Mouse (Mus musculus) hindbrain, embryonic 15.5 days (tissue): Measurements from ENCODE around the gene Coq8b. TPM values are rescaled to one million over a fixed set of nuclear protein-coding genes. Genes with fewer than 3 reads are reported as not detected.

ENCODE experiments used
- ATAC-seq: fragments of 200-750 bp; cut with Nextera tagmentation; 2 replicates; pipeline ENCODE4 v1.8.0; 2017; ENCODE audit warnings: low read depth, moderate number of reproducible peaks, moderate TSS enrichment; ENCODE audit not compliant: low FRiP score
- H3K27ac ChIP-seq: fragments of 300-500 bp; sonication (generic); replicated peaks from 2 replicates; pipeline ENCODE4 v1.5.1; 2015; ENCODE audit warnings: mild to moderate bottlenecking, inconsistent platforms
- H3K27me3 ChIP-seq: fragments of 300-500 bp; sonication (generic); 2 replicates; pipeline ENCODE4 v1.6.1; 2015; ENCODE audit warnings: control low read depth, inconsistent platforms
- H3K36me3 ChIP-seq: fragments of 300-500 bp; sonication (generic); 2 replicates; pipeline ENCODE4 v1.6.1; 2015; ENCODE audit warnings: control low read depth, inconsistent platforms
- H3K4me1 ChIP-seq: fragments of 300-500 bp; sonication (generic); replicated peaks from 2 replicates; pipeline ENCODE4 v1.6.1; 2015; ENCODE audit warnings: control low read depth, inconsistent platforms
- H3K4me2 ChIP-seq: fragments of 300-500 bp; sonication (generic); 2 replicates; pipeline ENCODE4 v1.6.1; 2015; ENCODE audit warnings: moderate library complexity, mild to moderate bottlenecking, inconsistent platforms
- H3K4me3 ChIP-seq: fragments of 300-500 bp; sonication (generic); 2 replicates; pipeline ENCODE4 v1.5.1; 2015; ENCODE audit warnings: mild to moderate bottlenecking, inconsistent platforms
- H3K9ac ChIP-seq: fragments of 300-500 bp; sonication (generic); 2 replicates; pipeline ENCODE4 v1.6.1; 2015; ENCODE audit warnings: inconsistent platforms
- H3K9me3 ChIP-seq: fragments of 300-500 bp; sonication (generic); 2 replicates; pipeline ENCODE4 v1.6.1; 2016; ENCODE audit warnings: control low read depth, inconsistent platforms
- WGBS: fragments of 180-500 bp; shearing (Covaris S2); methylation state at CpG from one replicate; pipeline ENCODE4 v1.1.7; 2015; 5-methylcytosine and 5-hydroxymethylcytosine counted together
- microRNA counts: library from miRNA; unstranded; fragments of <30 nt; microRNA quantifications from one replicate; lab custom pipeline; 2016
- microRNA-seq: library from miRNA; unstranded; fragments of <30 nt; microRNA quantifications from one replicate; pipeline ENCODE4, GENCODE M21; 2016
- polyA plus RNA-seq: library from polyadenylated mRNA; unstranded; fragments of >200 nt; fragmentation: Nextera tagmentation; extraction: Ambion mirVana; gene quantifications from 2 replicates; pipeline ENCODE4 v1.2.1, GENCODE M21; 2015

Gene Coq8b
- polyA plus RNA-seq, 1 experiment from 2014 or later, result 23.2 TPM

GRCm38 (mm10) chr7:27300351-27300750 is 67.5 kb downstream of the Coq8b start:
- no peak overlapping the region for H3K27ac ChIP-seq
- H3K9me3 ChIP-seq, result no peaks in the 10 kb centered on the region
- WGBS, result 81% methylated on average over 4 of the region's 4 CpGs
- no peaks in the 10 kb centered on the region for H3K36me3 ChIP-seq
- no peak for ATAC-seq
- H3K9ac ChIP-seq, result no peak overlapping the region
- H3K4me3 ChIP-seq, result no peak overlapping the region
- H3K4me2 ChIP-seq, result no peak overlapping the region
- no peaks in the 10 kb centered on the region for H3K27me3 ChIP-seq
- H3K4me1 ChIP-seq, result no peaks in the 10 kb centered on the region

GRCm38 (mm10) chr7:27300801-27301200 is 68.0 kb downstream of the Coq8b start:
- H3K27me3 ChIP-seq, result no peaks in the 10 kb centered on the region
- H3K9ac ChIP-seq, result no peak overlapping the region
- H3K4me2 ChIP-seq, result no peak overlapping the region
- no peaks in the 10 kb centered on the region for H3K4me1 ChIP-seq
- 58% methylated on average over 5 of the region's 5 CpGs for WGBS
- no peak for ATAC-seq
- no peak overlapping the region for H3K27ac ChIP-seq
- no peak overlapping the region for H3K4me3 ChIP-seq
- no peaks in the 10 kb centered on the region for H3K36me3 ChIP-seq
- H3K9me3 ChIP-seq, result no peaks in the 10 kb centered on the region

GRCm38 (mm10) chr7:27302172-27302571 is 69.3 kb downstream of the Coq8b start:
- Histone ChIP-seq H3K4me2 (no peak overlapping the region), H3K27ac (no peak overlapping the region), H3K4me1 (no peaks in the 10 kb centered on the region), H3K9me3 (no peaks in the 10 kb centered on the region), H3K36me3 (no peaks in the 10 kb centered on the region), H3K4me3 (no peak overlapping the region), H3K9ac (no peak overlapping the region), H3K27me3 (no peaks in the 10 kb centered on the region)
- no peak for ATAC-seq
- 11% methylated on average over 11 of the region's 11 CpGs for WGBS

DNA sequence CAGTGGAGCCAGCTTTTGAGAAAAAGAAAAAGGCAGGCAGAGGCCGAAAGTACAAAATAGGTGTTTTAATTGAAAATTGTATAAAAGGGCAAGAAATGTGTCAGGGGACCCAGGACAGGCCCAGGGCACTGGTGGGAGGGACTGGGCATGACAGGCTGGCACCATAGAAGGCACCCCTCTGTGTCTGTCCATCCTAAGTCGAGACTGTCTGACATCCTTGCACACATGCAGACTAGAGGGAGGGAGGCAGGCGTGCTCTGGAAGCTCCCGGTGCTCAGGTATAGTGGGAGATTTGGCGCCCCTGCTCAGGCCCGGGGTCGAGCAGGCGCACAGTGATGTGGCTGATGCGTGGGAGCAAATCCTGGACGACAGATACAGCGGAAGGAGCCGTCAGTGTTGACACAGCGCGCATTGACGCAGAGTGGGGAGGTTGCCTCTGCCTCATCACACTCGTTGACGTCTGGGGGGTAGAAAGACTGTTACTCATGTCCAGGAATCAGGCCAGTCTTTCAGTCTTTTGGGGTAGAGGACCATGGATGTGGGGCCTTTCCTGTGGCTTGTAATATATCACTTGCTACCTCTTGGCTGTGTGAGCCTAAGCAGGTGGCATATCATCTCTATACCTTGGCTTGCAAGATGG is 72.4 kb downstream of the Coq8b start:
- no peak overlapping the region for H3K4me2 ChIP-seq
- no peak overlapping the region for H3K4me3 ChIP-seq
- WGBS, result 86% methylated on average over 17 of the region's 17 CpGs
- H3K9me3 ChIP-seq, result no peaks in the 10 kb centered on the region
- peaks cover 3% of the 10 kb centered on the region; the same call in 1 of the 2 replicates for H3K27me3 ChIP-seq
- H3K4me1 ChIP-seq, result peaks cover 7% of the 10 kb centered on the region
- H3K36me3 ChIP-seq, result no peaks in the 10 kb centered on the region
- ATAC-seq, result no peak
- no peak overlapping the region for H3K9ac ChIP-seq
- H3K27ac ChIP-seq, result no peak overlapping the region

- H3K27ac ChIP-seq, result no peak overlapping the region
- no peak overlapping the region for H3K4me3 ChIP-seq
- H3K9ac ChIP-seq, result no peak overlapping the region
- no peaks in the 10 kb centered on the region for H3K9me3 ChIP-seq
- no peak overlapping the region for H3K4me2 ChIP-seq
- peaks cover 14% of the 10 kb centered on the region; the same call in 1 of the 2 replicates for H3K27me3 ChIP-seq
- peaks cover 12% of the 10 kb centered on the region for H3K4me1 ChIP-seq
- 77% methylated on average over 24 of the region's 24 CpGs for WGBS
- no peak for ATAC-seq
- no peaks in the 10 kb centered on the region for H3K36me3 ChIP-seq
Observed at GRCm38 (mm10) chr7:27306161-27307160, 73.6 kb downstream of the Coq8b start.

GRCm38 (mm10) chr7:27307551-27307950 is 74.7 kb downstream of the Coq8b start:
- H3K4me3 ChIP-seq, result no peak overlapping the region
- no peak overlapping the region for H3K9ac ChIP-seq
- no peaks in the 10 kb centered on the region for H3K36me3 ChIP-seq
- H3K4me2 ChIP-seq, result no peak overlapping the region
- no peak overlapping the region for H3K27ac ChIP-seq
- 63% methylated on average over 9 of the region's 9 CpGs for WGBS
- peaks cover 14% of the 10 kb centered on the region; the same call in 1 of the 2 replicates for H3K27me3 ChIP-seq
- H3K9me3 ChIP-seq, result no peaks in the 10 kb centered on the region
- no peak for ATAC-seq
- peaks cover 12% of the 10 kb centered on the region for H3K4me1 ChIP-seq

MicroRNA genes within 50 kb of the gene (microRNA counts, 519-probe panel; counts per million panel counts)
- not detected for microRNA mmu-miR-1191 (lab: Ali Mortazavi, UCI)

Small RNA genes within 50 kb of the gene (microRNA-seq; reads per million reads assigned to microRNA genes)
- gene Mir1191, result 1.5 reads per million

Other genes with a start within 250 kb of the Coq8b start
- not detected in 2 replicates for gene Cyp2a12, start 203.9 kb upstream of the Coq8b start, polyA plus RNA-seq
- not detected in 2 replicates for gene Cyp2f2, start 113.1 kb upstream of the Coq8b start, polyA plus RNA-seq
- 0.14 and 0.29 TPM in 2 replicates for gene Cyp2t4, start 79.3 kb upstream of the Coq8b start, polyA plus RNA-seq
- gene Egln2, start 66.2 kb upstream of the Coq8b start, polyA plus RNA-seq, result 96.4 and 107 TPM in 2 replicates
- gene Rab4b, start 54.1 kb upstream of the Coq8b start, polyA plus RNA-seq, result 102 and 111 TPM in 2 replicates
- 0.39 and 1.1 TPM in 2 replicates for gene Gm21983, start 51.9 kb upstream of the Coq8b start, polyA plus RNA-seq
- gene Mia, start 51.9 kb upstream of the Coq8b start, polyA plus RNA-seq, result 23.9 and 26.6 TPM in 2 replicates
- gene BC024978, start 37.2 kb upstream of the Coq8b start, polyA plus RNA-seq, result 3.8 and 4.0 TPM in 2 replicates
- 192 and 194 TPM in 2 replicates for gene Snrpa, start 36.8 kb upstream of the Coq8b start, polyA plus RNA-seq
- 7.5 and 8.2 TPM in 2 replicates for gene Itpkc, start 4.4 kb upstream of the Coq8b start, polyA plus RNA-seq
- gene Numbl, start 25.4 kb downstream of the Coq8b start, polyA plus RNA-seq, result 57.8 and 67.5 TPM in 2 replicates
- 12.9 and 13.9 TPM in 2 replicates for gene Ltbp4, start 104.7 kb downstream of the Coq8b start, polyA plus RNA-seq
- gene Shkbp1, start 123.0 kb downstream of the Coq8b start, polyA plus RNA-seq, result 42.8 and 46.6 TPM in 2 replicates
- not detected in 2 replicates for gene Gm20479, start 124.4 kb downstream of the Coq8b start, polyA plus RNA-seq
- 3.2 and 3.7 TPM in 2 replicates for gene Sptbn4, start 214.7 kb downstream of the Coq8b start, polyA plus RNA-seq
- gene Blvrb, start 215.0 kb downstream of the Coq8b start, polyA plus RNA-seq, result 20.2 and 24.0 TPM in 2 replicates
- 10.5 and 11.3 TPM in 2 replicates for gene Sertad3, start 240.7 kb downstream of the Coq8b start, polyA plus RNA-seq